Mouse (Mus musculus): ENCODE measurements at regions not wholly inside any gene's neighbourhood (a gene's known extent, or its start where the extent isn't known, plus 50 kb on each side); places are given as distances from the start of the nearest gene placed in this dataset.

DNA sequence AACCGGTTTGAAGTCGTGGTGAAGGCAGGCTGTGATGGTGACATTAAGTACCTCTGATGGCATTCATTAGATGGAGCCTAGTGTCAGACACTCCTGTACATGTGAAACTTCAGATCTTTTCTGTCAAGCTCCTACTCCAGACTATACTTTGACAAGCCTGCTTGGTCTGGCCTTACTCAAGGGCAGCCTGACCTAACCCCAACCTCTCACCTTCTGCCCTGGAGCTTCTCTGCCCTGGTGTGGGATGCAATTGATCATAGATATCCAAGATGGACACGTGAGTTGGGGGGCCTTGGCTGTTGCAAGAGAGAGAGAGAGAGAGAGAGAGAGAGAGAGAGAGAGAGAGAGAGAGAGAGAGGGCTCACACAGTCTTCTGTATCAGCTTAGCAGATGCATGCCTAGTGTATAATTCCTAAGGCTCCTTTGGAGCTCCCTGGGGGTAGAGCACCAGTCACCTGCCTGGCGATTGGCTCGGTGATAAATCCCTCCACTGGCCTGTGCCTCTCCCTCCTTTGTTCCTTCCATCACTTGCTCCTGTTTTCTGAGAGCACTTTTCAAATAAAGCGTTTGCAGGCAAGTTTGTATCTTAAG is 416.4 kb downstream of the Wdr11 start:
- TF ChIP-seq CTCF (conservative IDR thresholded peaks at IDR 0.05 in 1 of 2, IDR thresholded peaks at IDR 0.05 in 1 of 2; ENCODE audit: low read depth in 2 of 2, low read length in 2 of 2) (no peak), SIN3A (IDR thresholded peaks at IDR 0.05; ENCODE audit: low read length) (no peak), MAX (IDR thresholded peaks at IDR 0.05; ENCODE audit: low read length) (no peak), POLR2A (IDR thresholded peaks at IDR 0.05; ENCODE audit: low read depth, low read length) (no peak), E2F4 (IDR thresholded peaks at IDR 0.05; ENCODE audit: insufficient replicate concordance, low read depth, low read length) (no peak), USF2 (conservative IDR thresholded peaks at IDR 0.05; ENCODE audit: low read depth, low read length) (no peak), MXI1 (IDR thresholded peaks at IDR 0.05; ENCODE audit: low read depth, low read length) (no peak), ZKSCAN1 (IDR thresholded peaks at IDR 0.05; ENCODE audit: borderline replicate concordance, low read depth, low read length) (no peak)

Data from CH12.LX (cell line).